Comparison of ENCODE assay signal across 31 mouse cellular contexts in the genomic region with DNA sequence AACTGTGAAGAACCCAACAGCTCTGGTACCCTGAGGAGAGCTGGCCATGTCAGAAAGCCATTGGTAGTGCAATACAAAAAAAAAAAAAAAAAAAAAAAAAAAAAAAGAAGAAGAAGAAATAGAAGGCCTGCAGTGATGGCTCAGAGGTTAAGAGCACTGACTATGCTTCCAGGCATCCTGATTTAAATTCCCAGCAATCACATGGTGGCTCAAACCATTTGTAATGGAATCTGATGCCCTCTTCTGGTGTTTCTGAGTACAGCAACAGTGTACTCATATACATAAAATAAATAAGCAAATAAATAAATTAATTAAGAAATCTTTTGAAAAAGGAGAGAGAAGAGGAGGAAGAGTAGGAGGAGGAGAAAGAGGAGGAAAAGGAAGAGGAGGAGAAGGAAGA. TPM values are rescaled to one million over a fixed set of nuclear protein-coding genes. Genes with fewer than 3 reads are reported as not detected.
DNase-seq lines count a peak whose midpoint lies in the region; ATAC-seq and TF ChIP-seq lines count a peak whose summit lies in the region.
"Had no signal": no experiment of that assay in that cellular context is flagged by ENCODE, and none has a peak within 500 bp of the region (broad histone marks: within the 10 kb centered on the region; RNA-seq: fewer than 3 reads in every experiment).

No protein-coding gene starts in this region.

- no peak overlapping the region for H3K9ac ChIP-seq in liver, postnatal 0 days (replicated peaks)
- no peak overlapping the region for H3K9ac ChIP-seq in liver, embryonic 12.5 days
- no peak overlapping the region for H3K9ac ChIP-seq in ES-E14 (ENCODE audit: insufficient read depth, low read depth, low read length, poor library complexity, severe bottlenecking)
- H3K9ac ChIP-seq: embryonic facial prominence, embryonic 12.5 days; forebrain, embryonic 13.5 days; liver, embryonic 14.5 days had no signal

- in situ Hi-C loops in ES-E14 (cut with MboI; ENCODE audit: low sequenced_read_pairs in 2 of 2, unreplicated experiment in 2 of 2) = no loop called here

- H3K27ac ChIP-seq in liver, postnatal 0 days (ENCODE audit: low read depth) = no peak overlapping the region
- no peak overlapping the region for H3K27ac ChIP-seq in liver, embryonic 12.5 days
- no peak overlapping the region for H3K27ac ChIP-seq in ES-E14 (ENCODE audit: insufficient read depth, low read depth, low read length, poor library complexity, severe bottlenecking)
- H3K27ac ChIP-seq: embryonic facial prominence, embryonic 12.5 days; forebrain, embryonic 13.5 days; hindbrain, embryonic 10.5 days; liver, embryonic 14.5 days had no signal

- H3K4me3 ChIP-seq in liver, postnatal 0 days (ENCODE audit: low read depth, low read length) = no peak overlapping the region
- no peak overlapping the region for H3K4me3 ChIP-seq in liver, embryonic 12.5 days
- no peak overlapping the region for H3K4me3 ChIP-seq in ES-E14 (ENCODE audit: insufficient read depth in 1 of 2, low read depth in 1 of 2, low read length in 2 of 2, poor library complexity in 1 of 2, severe bottlenecking in 1 of 2)
- H3K4me3 ChIP-seq: embryonic facial prominence, embryonic 12.5 days; erythroblast, embryonic 14.5 days; forebrain, embryonic 13.5 days; hindbrain, embryonic 10.5 days had no signal

- no peaks in the 10 kb centered on the region for H3K36me3 ChIP-seq in liver, postnatal 0 days (replicated peaks; ENCODE audit: insufficient read depth, low read length)
- H3K36me3 ChIP-seq in liver, embryonic 12.5 days = no peaks in the 10 kb centered on the region
- no peaks in the 10 kb centered on the region for H3K36me3 ChIP-seq in ES-E14 (ENCODE audit: control insufficient read depth, insufficient read depth, low read length, poor library complexity, severe bottlenecking)
- H3K36me3 ChIP-seq in splenic B cell, adult 2 months (ENCODE audit: control insufficient read depth, insufficient read depth, low read length, poor library complexity, severe bottlenecking) = no peaks in the 10 kb centered on the region
- H3K36me3 ChIP-seq: embryonic facial prominence, embryonic 12.5 days; G1E; hindbrain, embryonic 10.5 days had no signal

- H3K4me2 ChIP-seq in liver, postnatal 0 days (ENCODE audit: low read depth, low read length) = no peak overlapping the region
- no peak overlapping the region for H3K4me2 ChIP-seq in liver, embryonic 12.5 days
- H3K4me2 ChIP-seq: embryonic facial prominence, embryonic 12.5 days; forebrain, embryonic 13.5 days had no signal

- peak; percentile 29 for TF ChIP-seq CTCF in liver, postnatal 0 days (IDR thresholded peaks at IDR 0.05; ENCODE audit: low read depth)

- TF ChIP-seq EP300 in liver, postnatal 0 days (IDR thresholded peaks at IDR 0.05; ENCODE audit: low read depth) = no peak

- no peaks in the 10 kb centered on the region for H3K4me1 ChIP-seq in liver, postnatal 0 days (ENCODE audit: insufficient read depth)
- no peaks in the 10 kb centered on the region for H3K4me1 ChIP-seq in liver, embryonic 12.5 days
- no peaks in the 10 kb centered on the region for H3K4me1 ChIP-seq in ES-E14 (ENCODE audit: control insufficient read depth in 2 of 2, insufficient read depth in 2 of 2, low read length in 2 of 2, poor library complexity in 1 of 2)
- H3K4me1 ChIP-seq: embryonic facial prominence, embryonic 12.5 days; forebrain, embryonic 13.5 days had no signal

- H3K27me3 ChIP-seq in liver, postnatal 0 days (ENCODE audit: insufficient read depth, low read length) = no peaks in the 10 kb centered on the region
- no peaks in the 10 kb centered on the region for H3K27me3 ChIP-seq in liver, embryonic 12.5 days (replicated peaks)
- no peaks in the 10 kb centered on the region for H3K27me3 ChIP-seq in splenic B cell, adult 2 months (ENCODE audit: control insufficient read depth, insufficient read depth, low read length, poor library complexity, severe bottlenecking)
- H3K27me3 ChIP-seq: embryonic facial prominence, embryonic 12.5 days; forebrain, embryonic 13.5 days had no signal

- no peak for ATAC-seq in CD4-positive, CD25-positive, alpha-beta regulatory T cell, adult 4 months
- no peak for ATAC-seq in liver, postnatal 0 days
- ATAC-seq in liver, embryonic 12.5 days = no peak
- ATAC-seq: forebrain, embryonic 13.5 days; inflammation-experienced regulatory T-cells, adult 6 months; midbrain, embryonic 16.5 days had no signal

- DNase-seq in CD4-positive, CD25-positive, alpha-beta regulatory T cell, adult 2 months (ENCODE audit: low read depth, low spot score) = peak; percentile 6
- DNase-seq in liver, postnatal 0 days = no peak
- DNase-seq in ES-E14 (ENCODE audit: low read depth, low spot score) = no peak
- DNase-seq in splenic B cell, adult 2 months (ENCODE audit: low read depth, low spot score) = peak; percentile 13
- no peak for DNase-seq in right cerebral cortex, postnatal 10 days (ENCODE audit: low spot score in 2 of 2)
- no peak for DNase-seq in testis, postnatal 14 days (ENCODE audit: low spot score)
- DNase-seq: adrenal gland, adult 2 months; cerebellum, adult 2 months; gastrocnemius, postnatal 36 days; kidney, adult 9 months; kidney, postnatal 36 days; lung, postnatal 14 days; retina, postnatal 1 day; thymus, postnatal 25 days had no signal

- H3K9me3 ChIP-seq in liver, postnatal 0 days (ENCODE audit: low read length) = no peaks in the 10 kb centered on the region
- no peaks in the 10 kb centered on the region for H3K9me3 ChIP-seq in liver, embryonic 12.5 days (replicated peaks)
- no peaks in the 10 kb centered on the region for H3K9me3 ChIP-seq in ES-E14 (ENCODE audit: control insufficient read depth, insufficient read depth, low read depth, low read length)
- H3K9me3 ChIP-seq: embryonic facial prominence, embryonic 12.5 days; forebrain, embryonic 13.5 days; G1E had no signal

TF ChIP-seq in ES-E14, 5 proteins besides CTCF, POLR2A, EP300 and RAD21:
- TF ChIP-seq HCFC1 (IDR thresholded peaks at IDR 0.05; ENCODE audit: borderline replicate concordance, insufficient read depth, low read length) (no peak), ZNF384 (IDR thresholded peaks at IDR 0.05; ENCODE audit: low read depth, low read length) (peak; percentile 57; the same call in 1 of the 2 replicates)

RNA-seq across cellular contexts. Expression of a gene that starts 2.3 kb away (rescaled TPM):
- not detected for polyA plus RNA-seq in CD4-positive, CD25-positive, alpha-beta regulatory T cell, adult 4 months (2017; shearing (Covaris generic))
- not detected in 2 replicates for polyA plus RNA-seq in liver, postnatal 0 days (2015; fragmentation: Nextera tagmentation; extraction: Ambion mirVana)
- not detected in 2 replicates for polyA plus RNA-seq in liver, embryonic 12.5 days (2016; fragmentation: Nextera tagmentation; extraction: Ambion mirVana)
- not detected in 2 replicates for total RNA-seq in ES-E14 (2012; rRNA removed)
- total RNA-seq: adrenal gland, adult 2 months; gastrocnemius, postnatal 36 days; layer of hippocampus, postnatal 14 days; megakaryocyte-erythroid progenitor cell, adult 5-6 weeks had no signal
- polyA plus RNA-seq: adrenal gland, adult 2 months; cerebellum, adult 2 months; cortical plate, adult 2 months; embryonic facial prominence, embryonic 12.5 days; erythroblast, embryonic 14.5 days; forebrain, embryonic 13.5 days; G1E; heart, embryonic 16.5 days; hindbrain, embryonic 10.5 days; inflammation-experienced regulatory T-cells, adult 6 months; limb, embryonic 11.5 days; liver, embryonic 14.5 days; midbrain, embryonic 16.5 days; neural tube, embryonic 11.5 days; testis, adult 2 months had no signal

RNA-seq across cellular contexts. Expression of a gene that starts 6.0 kb away (rescaled TPM):
- polyA plus RNA-seq in CD4-positive, CD25-positive, alpha-beta regulatory T cell, adult 4 months (2017; shearing (Covaris generic)) = not detected
- not detected in 2 replicates for polyA plus RNA-seq in liver, postnatal 0 days (2015; fragmentation: Nextera tagmentation; extraction: Ambion mirVana)
- polyA plus RNA-seq in liver, embryonic 12.5 days (2016; fragmentation: Nextera tagmentation; extraction: Ambion mirVana) = not detected in 2 replicates
- total RNA-seq in ES-E14 (2012; rRNA removed) = not detected in 2 replicates
- total RNA-seq: adrenal gland, adult 2 months; gastrocnemius, postnatal 36 days; layer of hippocampus, postnatal 14 days; megakaryocyte-erythroid progenitor cell, adult 5-6 weeks had no signal
- polyA plus RNA-seq: adrenal gland, adult 2 months; cerebellum, adult 2 months; cortical plate, adult 2 months; embryonic facial prominence, embryonic 12.5 days; erythroblast, embryonic 14.5 days; forebrain, embryonic 13.5 days; G1E; heart, embryonic 16.5 days; hindbrain, embryonic 10.5 days; inflammation-experienced regulatory T-cells, adult 6 months; limb, embryonic 11.5 days; liver, embryonic 14.5 days; midbrain, embryonic 16.5 days; neural tube, embryonic 11.5 days; testis, adult 2 months had no signal

RNA-seq across cellular contexts. Expression of a gene that starts 11.0 kb away (rescaled TPM):
- polyA plus RNA-seq in CD4-positive, CD25-positive, alpha-beta regulatory T cell, adult 4 months (2017; shearing (Covaris generic)) = not detected
- polyA plus RNA-seq in liver, postnatal 0 days (2015; fragmentation: Nextera tagmentation; extraction: Ambion mirVana) = not detected in 2 replicates
- polyA plus RNA-seq in liver, embryonic 12.5 days (2016; fragmentation: Nextera tagmentation; extraction: Ambion mirVana) = not detected in 2 replicates
- not detected in 2 replicates for total RNA-seq in ES-E14 (2012; rRNA removed)
- total RNA-seq: adrenal gland, adult 2 months; G1E; gastrocnemius, postnatal 36 days; layer of hippocampus, postnatal 14 days; megakaryocyte-erythroid progenitor cell, adult 5-6 weeks had no signal
- polyA plus RNA-seq: adrenal gland, adult 2 months; cerebellum, adult 2 months; cortical plate, adult 2 months; embryonic facial prominence, embryonic 12.5 days; erythroblast, embryonic 14.5 days; forebrain, embryonic 13.5 days; G1E; heart, embryonic 16.5 days; hindbrain, embryonic 10.5 days; inflammation-experienced regulatory T-cells, adult 6 months; limb, embryonic 11.5 days; liver, embryonic 14.5 days; midbrain, embryonic 16.5 days; neural tube, embryonic 11.5 days; testis, adult 2 months had no signal

RNA-seq across cellular contexts. Expression of a gene that starts 17.7 kb away (rescaled TPM):
- not detected for polyA plus RNA-seq in CD4-positive, CD25-positive, alpha-beta regulatory T cell, adult 4 months (2017; shearing (Covaris generic))
- not detected in 2 replicates for polyA plus RNA-seq in liver, postnatal 0 days (2015; fragmentation: Nextera tagmentation; extraction: Ambion mirVana)
- polyA plus RNA-seq in liver, embryonic 12.5 days (2016; fragmentation: Nextera tagmentation; extraction: Ambion mirVana) = not detected in 2 replicates
- total RNA-seq in ES-E14 (2012; rRNA removed) = not detected in 2 replicates
- total RNA-seq: adrenal gland, adult 2 months; gastrocnemius, postnatal 36 days; layer of hippocampus, postnatal 14 days; megakaryocyte-erythroid progenitor cell, adult 5-6 weeks had no signal
- polyA plus RNA-seq: adrenal gland, adult 2 months; cerebellum, adult 2 months; cortical plate, adult 2 months; embryonic facial prominence, embryonic 12.5 days; erythroblast, embryonic 14.5 days; forebrain, embryonic 13.5 days; G1E; heart, embryonic 16.5 days; hindbrain, embryonic 10.5 days; inflammation-experienced regulatory T-cells, adult 6 months; limb, embryonic 11.5 days; liver, embryonic 14.5 days; midbrain, embryonic 16.5 days; neural tube, embryonic 11.5 days; testis, adult 2 months had no signal

RNA-seq across cellular contexts. Expression of a gene that starts 23.3 kb away (rescaled TPM):
- polyA plus RNA-seq in CD4-positive, CD25-positive, alpha-beta regulatory T cell, adult 4 months (2017; shearing (Covaris generic)) = not detected
- polyA plus RNA-seq in liver, postnatal 0 days (2015; fragmentation: Nextera tagmentation; extraction: Ambion mirVana) = not detected in 2 replicates
- not detected in 2 replicates for polyA plus RNA-seq in liver, embryonic 12.5 days (2016; fragmentation: Nextera tagmentation; extraction: Ambion mirVana)
- total RNA-seq in ES-E14 (2012; rRNA removed) = not detected in 2 replicates
- total RNA-seq: adrenal gland, adult 2 months; gastrocnemius, postnatal 36 days; layer of hippocampus, postnatal 14 days; megakaryocyte-erythroid progenitor cell, adult 5-6 weeks had no signal
- polyA plus RNA-seq: adrenal gland, adult 2 months; cerebellum, adult 2 months; cortical plate, adult 2 months; embryonic facial prominence, embryonic 12.5 days; erythroblast, embryonic 14.5 days; forebrain, embryonic 13.5 days; G1E; heart, embryonic 16.5 days; hindbrain, embryonic 10.5 days; inflammation-experienced regulatory T-cells, adult 6 months; limb, embryonic 11.5 days; liver, embryonic 14.5 days; midbrain, embryonic 16.5 days; neural tube, embryonic 11.5 days; testis, adult 2 months had no signal

Comparison
In these comparisons a context has a peak if more than half of its experiments do, and no peak if none do; other contexts are left out.
1. DNase-seq: peak in CD4-positive, CD25-positive, alpha-beta regulatory T cell, adult 2 months (single experiment) and splenic B cell, adult 2 months (single experiment); none in liver, postnatal 0 days (single experiment), ES-E14 (single experiment), right cerebral cortex, postnatal 10 days (0 of 2) and testis, postnatal 14 days (single experiment).